Mouse (Mus musculus): ENCODE results near the gene Stk11.

- TF ChIP-seq CTCF (IDR thresholded peaks at IDR 0.05; ENCODE audit: borderline replicate concordance, insufficient read depth, low read length) = no peak
- no peak for TF ChIP-seq POLR2A (IDR thresholded peaks at IDR 0.05; ENCODE audit: low read depth, low read length)
Observed at GRCm38 (mm10) chr10:80147146-80147718, 31.6 kb downstream of the Stk11 start.
